Mouse (Mus musculus) urinary bladder, postnatal 4 days (tissue): ENCODE measurements around the gene Bcl2l15.
A peak's percentile ranks its signal among the peaks of the same experiment; 100 is the strongest.
"Not testable (repeated sequence)": the region's sequence is repeated elsewhere in the genome, so short reads cannot be mapped to it uniquely, and the experiment has no call there.

Experiments
- DNase-seq, 2 experiments: peaks; one replicate each; pipeline ENCODE4 v3.0.0; 2021 to 2022; ENCODE audit warnings: low spot score in 2 of 2

Bcl2l15 gene

GRCm38 (mm10) chr3:103832426-103832825 is at the start of gene Bcl2l15:
Gene Bcl2l15, plus strand, starts transcription at chr3:103832601.
- DNase-seq, result no peak

GRCm38 (mm10) chr3:103782844-103783609 is 49.4 kb upstream of the Bcl2l15 start:
- no peak for DNase-seq

GRCm38 (mm10) chr3:103787225-103787624 is 45.2 kb upstream of the Bcl2l15 start:
- DNase-seq, result no peak

- DNase-seq, result no peak
Measured at GRCm38 (mm10) chr3:103789096-103789495, 43.3 kb upstream of the Bcl2l15 start.

- DNase-seq, result no peak
Measured at GRCm38 (mm10) chr3:103789891-103790345, 42.5 kb upstream of the Bcl2l15 start.

- no peak for DNase-seq
Measured at GRCm38 (mm10) chr3:103790346-103791145, 41.9 kb upstream of the Bcl2l15 start.

GRCm38 (mm10) chr3:103791230-103792110 is 40.9 kb upstream of the Bcl2l15 start, which contains the start of gene Hipk1:
Gene Hipk1, minus strand, starts transcription at chr3:103791563.
- peak; percentile 90 to 94 for DNase-seq

GRCm38 (mm10) chr3:103792111-103792406 is 40.3 kb upstream of the Bcl2l15 start:
- DNase-seq, result not testable (repeated sequence)

GRCm38 (mm10) chr3:103792566-103792965 is 39.8 kb upstream of the Bcl2l15 start:
- no peak for DNase-seq

GRCm38 (mm10) chr3:103796389-103796788 is 36.0 kb upstream of the Bcl2l15 start:
- DNase-seq, result no peak

- no peak for DNase-seq
Measured at GRCm38 (mm10) chr3:103799507-103799906, 32.9 kb upstream of the Bcl2l15 start.

- DNase-seq, result peak in 1 of 2 experiments; percentile 72
Measured at GRCm38 (mm10) chr3:103801631-103802531, 30.5 kb upstream of the Bcl2l15 start.

- no peak for DNase-seq
Measured at GRCm38 (mm10) chr3:103802861-103803260, 29.5 kb upstream of the Bcl2l15 start.

GRCm38 (mm10) chr3:103805671-103806070 is 26.7 kb upstream of the Bcl2l15 start:
- DNase-seq, result no peak

- peak; percentile 87 to 92 for DNase-seq
Measured at GRCm38 (mm10) chr3:103808891-103809798, 23.3 kb upstream of the Bcl2l15 start, which contains the start of the genes Dclre1b, Ap4b1 and Gm43064. Gene Dclre1b, minus strand, starts transcription at chr3:103809444. Gene Ap4b1, plus strand, starts transcription at chr3:103809520. Gene Gm43064, plus strand, starts transcription at chr3:103809573.

- no peak for DNase-seq
Measured at GRCm38 (mm10) chr3:103809799-103810150, 22.6 kb upstream of the Bcl2l15 start.

- DNase-seq, result no peak
Measured at GRCm38 (mm10) chr3:103810967-103811366, 21.4 kb upstream of the Bcl2l15 start.

- no peak for DNase-seq
Measured at GRCm38 (mm10) chr3:103827548-103827947, 4.9 kb upstream of the Bcl2l15 start.

- DNase-seq, result no peak
Measured at GRCm38 (mm10) chr3:103829036-103829435, 3.4 kb upstream of the Bcl2l15 start.

GRCm38 (mm10) chr3:103830681-103831080 is 1.7 kb upstream of the Bcl2l15 start:
- not testable (repeated sequence) for DNase-seq
